8 mouse cellular contexts compared by ENCODE assay signal in genomic region chr11:58519756-58520155, GRCm38 (mm10). TPM values are rescaled to one million over a fixed set of nuclear protein-coding genes. Genes with fewer than 3 reads are reported as not detected.
A peak's percentile ranks its signal among the peaks of the same experiment; 100 is the strongest.
DNase-seq lines count a peak whose midpoint lies in the region.
"Not testable (repeated sequence)": the region's sequence is repeated elsewhere in the genome, so short reads cannot be mapped to it uniquely, and the experiment has no call there.

No protein-coding gene starts in this region.

- DNase-seq in T-cell, adult 2 months (ENCODE audit: low spot score): peak; percentile 9
- DNase-seq in cerebellum, adult 8-10 months: peak; percentile 12
- DNase-seq in gastrocnemius, adult 8-10 months (ENCODE audit: low spot score in 2 of 2): peak; percentile 12 to 20
- peak; percentile 20 for DNase-seq in heart, postnatal 25 days (ENCODE audit: low spot score)
- peak; percentile 12 to 30 for DNase-seq in layer of hippocampus, adult 8-10 months (ENCODE audit: low spot score in 2 of 2)
- DNase-seq in lung, postnatal 10 days: peak; percentile 17
- DNase-seq in right cerebral cortex, postnatal 36 days (ENCODE audit: low spot score in 2 of 2): peak; percentile 2 to 5
- peak; percentile 12 for DNase-seq in thymus, postnatal 25 days

- intact Hi-C loops in heart, postnatal 25 days (cut with DNase I): not testable (repeated sequence)

RNA-seq across cellular contexts. Expression of gene Olfr330, which starts 14.9 kb away (rescaled TPM):
- not detected for total RNA-seq in gastrocnemius, adult 8-10 months (2022)
- not detected for total RNA-seq in heart, postnatal 25 days (2021)
- not detected for total RNA-seq in layer of hippocampus, adult 8-10 months (2022)

RNA-seq across cellular contexts. Expression of gene Olfr331, which starts 17.4 kb away (rescaled TPM):
- not detected for total RNA-seq in gastrocnemius, adult 8-10 months (2022)
- total RNA-seq in heart, postnatal 25 days (2021): not detected
- not detected for total RNA-seq in layer of hippocampus, adult 8-10 months (2022)

RNA-seq across cellular contexts. Expression of gene Olfr329-ps, which starts 26.5 kb away (rescaled TPM):
- not detected for total RNA-seq in gastrocnemius, adult 8-10 months (2022)
- not detected for total RNA-seq in heart, postnatal 25 days (2021)
- total RNA-seq in layer of hippocampus, adult 8-10 months (2022): not detected

RNA-seq across cellular contexts. Expression of gene Olfr332, which starts 27.4 kb away (rescaled TPM):
- not detected for total RNA-seq in gastrocnemius, adult 8-10 months (2022)
- not detected for total RNA-seq in heart, postnatal 25 days (2021)
- not detected for total RNA-seq in layer of hippocampus, adult 8-10 months (2022)

RNA-seq across cellular contexts. Expression of gene Olfr328, which starts 35.7 kb away (rescaled TPM):
- total RNA-seq in gastrocnemius, adult 8-10 months (2022): not detected
- total RNA-seq in heart, postnatal 25 days (2021): not detected
- total RNA-seq in layer of hippocampus, adult 8-10 months (2022): under 1 TPM; 0.11 to 0.35 (median 0.23) TPM

Comparison
In these comparisons a context has a peak if more than half of its experiments do, and no peak if none do; other contexts are left out.
1. Peak in every context shown above with its lines: DNase-seq.